Mouse (Mus musculus): ENCODE results near the gene Meltf. TPM values are rescaled to one million over a fixed set of nuclear protein-coding genes. Genes with fewer than 3 reads are reported as not detected.

The Meltf gene
- under 1 TPM in 1 of 2 experiments, not detected in 1; 0.17 TPM for total RNA-seq (2023)

GRCm38 (mm10) chr16:31878573-31879257 is at the start of gene Meltf:
TSS of gene Meltf (plus strand) at chr16:31878810.

GRCm38 (mm10) chr16:31933751-31934549 is 55.3 kb downstream of the Meltf start, which contains the start of gene Pigz:
TSS of gene Pigz (plus strand) at chr16:31933851.

GRCm38 (mm10) chr16:31948345-31948774 is 69.8 kb downstream of the Meltf start, which contains the start of the genes 0610012G03Rik and Ncbp2:
TSS of gene 0610012G03Rik (minus strand) at chr16:31948494.
TSS of gene Ncbp2 (plus strand) at chr16:31948513.

Other genes with a start within 250 kb of the Meltf start
- gene Dlg1, start 215.4 kb upstream of the Meltf start, total RNA-seq (2023), result 10 to 100 TPM; 76.4 to 85.6 TPM
- not detected for gene Pigz, start 55.0 kb downstream of the Meltf start, total RNA-seq (2023)
- 10 to 100 TPM; 18.5 to 20.5 TPM for gene 0610012G03Rik, start 69.7 kb downstream of the Meltf start, total RNA-seq (2023)
- 10 to 100 TPM; 26.9 to 28.9 TPM for gene Ncbp2, start 69.7 kb downstream of the Meltf start, total RNA-seq (2023)
- gene Senp5, start 124.5 kb downstream of the Meltf start, total RNA-seq (2023), result 10 to 100 TPM; 26.1 to 27.7 TPM
- gene Pak2, start 200.5 kb downstream of the Meltf start, total RNA-seq (2023), result 100 to 1,000 TPM; 117 to 119 TPM
- 10 to 100 TPM; 52.7 to 68.5 TPM for gene Pigx, start 220.9 kb downstream of the Meltf start, total RNA-seq (2023)
- 10 to 100 TPM; 10.1 to 11.9 TPM for gene Cep19, start 221.0 kb downstream of the Meltf start, total RNA-seq (2023)